Mouse (Mus musculus) lung, postnatal 25 days (tissue): ENCODE measurements around the gene Idh3g.

Source experiments
- DNase-seq: peaks from one replicate; pipeline ENCODE4 v3.0.0; 2022; ENCODE audit warnings: low spot score

The Idh3g gene

GRCm38 (mm10) chrX:73786364-73787224 is at the start of gene Idh3g, which contains the start of gene Ssr4:
Gene Idh3g, minus strand, starts transcription at chrX:73786897.
Gene Ssr4, plus strand, starts transcription at chrX:73787028.
- peak; percentile 95 for DNase-seq

GRCm38 (mm10) chrX:73835731-73836130 is 49.0 kb upstream of the Idh3g start:
- no peak for DNase-seq

GRCm38 (mm10) chrX:73824185-73825151 is 37.8 kb upstream of the Idh3g start, which contains the start of gene Pdzd4:
Gene Pdzd4, minus strand, starts transcription at chrX:73824969.
- DNase-seq, result peak; percentile 2

GRCm38 (mm10) chrX:73823747-73824146 is 37.0 kb upstream of the Idh3g start:
- no peak for DNase-seq

- no peak for DNase-seq
Measured at GRCm38 (mm10) chrX:73816596-73817314, 30.1 kb upstream of the Idh3g start.

- DNase-seq, result no peak
Measured at GRCm38 (mm10) chrX:73815072-73815471, 28.4 kb upstream of the Idh3g start.

- no peak for DNase-seq
Measured at GRCm38 (mm10) chrX:73805814-73806213, 19.1 kb upstream of the Idh3g start.

- DNase-seq, result peak; percentile 71
Measured at GRCm38 (mm10) chrX:73798502-73798901, 11.8 kb upstream of the Idh3g start.

- DNase-seq, result no peak
Measured at GRCm38 (mm10) chrX:73797511-73797910, 10.8 kb upstream of the Idh3g start.

GRCm38 (mm10) chrX:73793505-73793904 is 6.8 kb upstream of the Idh3g start:
- no peak for DNase-seq

- DNase-seq, result no peak
Measured at GRCm38 (mm10) chrX:73793039-73793438, 6.3 kb upstream of the Idh3g start.

GRCm38 (mm10) chrX:73788501-73788900 is 1.8 kb upstream of the Idh3g start:
- no peak for DNase-seq

GRCm38 (mm10) chrX:73787225-73787558 is 495 bp upstream of the Idh3g start:
- no peak for DNase-seq

GRCm38 (mm10) chrX:73785666-73786065 is 1.0 kb downstream of the Idh3g start:
- DNase-seq, result no peak

- no peak for DNase-seq
Measured at GRCm38 (mm10) chrX:73782227-73782626, 4.5 kb downstream of the Idh3g start.

GRCm38 (mm10) chrX:73774802-73775483 is 11.8 kb downstream of the Idh3g start:
- DNase-seq, result peak; percentile 8

GRCm38 (mm10) chrX:73774168-73774760 is 12.4 kb downstream of the Idh3g start, which contains the start of gene Srpk3:
Gene Srpk3, plus strand, starts transcription at chrX:73774405.
- no peak for DNase-seq

- no peak for DNase-seq
Measured at GRCm38 (mm10) chrX:73767267-73767666, 19.4 kb downstream of the Idh3g start.

GRCm38 (mm10) chrX:73765311-73765710 is 21.4 kb downstream of the Idh3g start:
- DNase-seq, result peak; percentile 70

- no peak for DNase-seq
Measured at GRCm38 (mm10) chrX:73758611-73759290, 27.9 kb downstream of the Idh3g start.
